Mouse (Mus musculus): Measurements from ENCODE around the gene Gpsm1.

- TF ChIP-seq ZNF384 (IDR thresholded peaks at IDR 0.05; ENCODE audit: low read depth, low read length) (no peak), MAFK (IDR thresholded peaks at IDR 0.05; ENCODE audit: insufficient read depth, low read depth, low read length) (no peak), CHD2 (IDR thresholded peaks at IDR 0.05; ENCODE audit: low read depth, low read length) (no peak), ZC3H11A (IDR thresholded peaks at IDR 0.05; ENCODE audit: borderline replicate concordance, low read depth, low read length) (no peak)
Observed at GRCm38 (mm10) chr2:26391617-26392016, 76.3 kb downstream of the Gpsm1 start.
